Mouse (Mus musculus) MEL (cell line): ENCODE results near the gene Wbp4. TPM values are rescaled to one million over a fixed set of nuclear protein-coding genes. Genes with fewer than 3 reads are reported as not detected.
"Not testable (repeated sequence)": the region's sequence is repeated elsewhere in the genome, so short reads cannot be mapped to it uniquely, and the experiment has no call there.

ENCODE experiments used
- DNase-seq: peaks from one replicate; pipeline ENCODE4 v3.0.0; 2011; ENCODE audit warnings: low read depth, low spot score
- H3K27ac ChIP-seq: 2 replicates; pipeline ENCODE4 v1.5.1; 2012; ENCODE audit warnings: low read depth, mild to moderate bottlenecking, control low read depth, low read length, moderate library complexity; ENCODE audit not compliant: control insufficient read depth
- H3K27me3 ChIP-seq, 2 experiments: fragments of 150-350 bp in 1 of 2; sonication (generic) in 1 of 2; 2 replicates each; pipeline ENCODE4 v1.6.1; 2012; ENCODE audit warnings: low read length in 2 of 2, mild to moderate bottlenecking in 2 of 2, improper control_type of control experiment in 1 of 2, moderate library complexity in 1 of 2; ENCODE audit not compliant: insufficient read depth in 2 of 2, control insufficient read depth in 1 of 2
- H3K36me3 ChIP-seq, 2 experiments: 2 replicates each; pipeline ENCODE4 v1.6.1; 2012 to 2014; ENCODE audit warnings: low read length in 2 of 2, improper control_type of control experiment in 1 of 2, inconsistent platforms in 1 of 2, mild to moderate bottlenecking in 1 of 2; ENCODE audit not compliant: insufficient read depth in 2 of 2, control insufficient read depth in 1 of 2
- H3K4me1 ChIP-seq, 2 experiments: fragments of 150-350 bp in 1 of 2; sonication (generic) in 1 of 2; 2 replicates each; pipeline ENCODE4 v1.6.1; 2012; ENCODE audit warnings: low read length in 2 of 2, improper control_type of control experiment in 1 of 2, mild to moderate bottlenecking in 1 of 2; ENCODE audit not compliant: insufficient read depth in 2 of 2, control insufficient read depth in 1 of 2
- H3K4me3 ChIP-seq, 2 experiments: fragments of 150-350 bp in 1 of 2; sonication (generic) in 1 of 2; 2 replicates each; pipeline ENCODE4 v1.5.1; 2012; ENCODE audit warnings: low read depth in 2 of 2, low read length in 2 of 2, mild to moderate bottlenecking in 2 of 2, moderate library complexity in 2 of 2, control low read depth in 1 of 2, improper control_type of control experiment in 1 of 2; ENCODE audit not compliant: control insufficient read depth in 1 of 2, insufficient read depth in 1 of 2
- H3K79me2 ChIP-seq: 2 replicates; pipeline ENCODE4 v1.6.1; 2012; ENCODE audit warnings: mild to moderate bottlenecking, low read length, moderate library complexity; ENCODE audit not compliant: control insufficient read depth, poor library complexity, insufficient read depth
- H3K9ac ChIP-seq: 2 replicates; pipeline ENCODE4 v1.6.1; 2012; ENCODE audit warnings: low read depth, mild to moderate bottlenecking, control low read depth, low read length, moderate library complexity; ENCODE audit not compliant: control insufficient read depth, poor library complexity, severe bottlenecking
- H3K9me3 ChIP-seq: fragments of 150-350 bp; sonication (generic); replicated peaks from 2 replicates; pipeline ENCODE4 v1.6.1; 2012; ENCODE audit warnings: mild to moderate bottlenecking, low read length, improper control_type of control experiment, moderate library complexity; ENCODE audit not compliant: insufficient read depth
- BHLHE40 ChIP-seq: IDR thresholded peaks from 2 replicates; pipeline ENCODE4 v1.6.1; 2012; ENCODE audit warnings: low read depth, mild to moderate bottlenecking, inconsistent platforms, low read length, improper control_type of control experiment, borderline replicate concordance
- CHD1 ChIP-seq: IDR thresholded peaks from 2 replicates; pipeline ENCODE4 v1.6.1; 2012; ENCODE audit warnings: low read depth, mild to moderate bottlenecking, inconsistent platforms, low read length, improper control_type of control experiment
- E2F4 ChIP-seq: IDR thresholded peaks from 2 replicates; pipeline ENCODE4 v1.6.1; 2011; ENCODE audit warnings: low read depth, low read length, improper control_type of control experiment, borderline replicate concordance
- ETS1 ChIP-seq: IDR thresholded peaks from 2 replicates; pipeline ENCODE4 v1.6.1; 2012; ENCODE audit warnings: low read depth, mild to moderate bottlenecking, inconsistent platforms, low read length, improper control_type of control experiment, moderate library complexity
- GABPA ChIP-seq: IDR thresholded peaks from 2 replicates; pipeline ENCODE4 v1.6.1; 2012; ENCODE audit warnings: low read depth, mild to moderate bottlenecking, inconsistent platforms, low read length, improper control_type of control experiment, moderate library complexity
- HCFC1 ChIP-seq: IDR thresholded peaks from 2 replicates; pipeline ENCODE4 v1.6.1; 2012; ENCODE audit warnings: low read depth, mild to moderate bottlenecking, inconsistent platforms, low read length, improper control_type of control experiment, moderate library complexity
- KAT2A ChIP-seq: conservative IDR thresholded peaks from 2 replicates; pipeline ENCODE4 v1.6.1; 2012; ENCODE audit warnings: low read depth, low read length, improper control_type of control experiment, inconsistent platforms
- MAZ ChIP-seq: IDR thresholded peaks from 2 replicates; pipeline ENCODE4 v1.6.1; 2012; ENCODE audit warnings: low read depth, mild to moderate bottlenecking, inconsistent platforms, low read length, improper control_type of control experiment
- MYB ChIP-seq: IDR thresholded peaks from 2 replicates; pipeline ENCODE4 v1.6.1; 2011; ENCODE audit warnings: mild to moderate bottlenecking, low read depth, low read length, improper control_type of control experiment
- MYC ChIP-seq: IDR thresholded peaks from 2 replicates; pipeline ENCODE4 v1.6.1; 2011; ENCODE audit warnings: low read depth, mild to moderate bottlenecking, low read length, improper control_type of control experiment, moderate library complexity
- POLR2AphosphoS2 ChIP-seq: IDR thresholded peaks from 2 replicates; pipeline ENCODE4 v1.6.1; 2011; ENCODE audit warnings: low read length, improper control_type of control experiment
- POLR2AphosphoS5 ChIP-seq: IDR thresholded peaks from 2 replicates; pipeline ENCODE4 v1.6.1; 2012; ENCODE audit warnings: low read depth, borderline replicate concordance, mild to moderate bottlenecking, inconsistent platforms, low read length, moderate library complexity, mixed read lengths
- RCOR1 ChIP-seq: IDR thresholded peaks from 2 replicates; pipeline ENCODE4 v1.6.1; 2012; ENCODE audit warnings: low read depth, mild to moderate bottlenecking, inconsistent platforms, low read length, improper control_type of control experiment
- TAL1 ChIP-seq: IDR thresholded peaks from 2 replicates; pipeline ENCODE4 v1.6.1; 2012; ENCODE audit warnings: mild to moderate bottlenecking, inconsistent platforms, low read length, moderate library complexity, mixed read lengths
- TCF12 ChIP-seq: IDR thresholded peaks from 2 replicates; pipeline ENCODE4 v1.6.1; 2014; ENCODE audit warnings: low read depth, mild to moderate bottlenecking, inconsistent platforms, low read length, improper control_type of control experiment, moderate library complexity
- UBTF ChIP-seq: IDR thresholded peaks from 2 replicates; pipeline ENCODE4 v1.6.1; 2012; ENCODE audit warnings: low read depth, mild to moderate bottlenecking, inconsistent platforms, low read length, improper control_type of control experiment, moderate library complexity, borderline replicate concordance; ENCODE audit not compliant: insufficient read depth
- USF2 ChIP-seq, 2 experiments: IDR thresholded peaks; 2 replicates each; pipeline ENCODE4 v1.6.1; 2011 to 2012; ENCODE audit warnings: improper control_type of control experiment in 2 of 2, low read length in 2 of 2, borderline replicate concordance in 1 of 2, inconsistent platforms in 1 of 2, low read depth in 1 of 2, mild to moderate bottlenecking in 1 of 2; ENCODE audit not compliant: insufficient read depth in 1 of 2
- ZMIZ1 ChIP-seq: IDR thresholded peaks from 2 replicates; pipeline ENCODE4 v1.6.1; 2012; ENCODE audit warnings: low read depth, mild to moderate bottlenecking, inconsistent platforms, low read length, improper control_type of control experiment, moderate library complexity
- ZNF384 ChIP-seq: IDR thresholded peaks from 2 replicates; pipeline ENCODE4 v1.6.1; 2012; ENCODE audit warnings: low read depth, mild to moderate bottlenecking, inconsistent platforms, low read length, improper control_type of control experiment
- polyA plus RNA-seq, 2 experiments: library from polyadenylated mRNA; stranded (reverse) in 1 of 2; unstranded in 1 of 2; fragments of >175 nt in 1 of 2; fragments of >200 nt in 1 of 2; gene quantifications; 2 replicates each; pipeline versions ENCODE4 v1.2.1 to v1.2.4; 2012; ENCODE audit warnings: low replicate concordance in 2 of 2, low read depth in 1 of 2; ENCODE audit not compliant: insufficient read length in 2 of 2, insufficient read depth in 1 of 2, missing spikeins in 1 of 2
- total RNA-seq: library from RNA; depleted of rRNA; stranded (reverse); fragments of 300-350 nt; gene quantifications from 2 replicates; pipeline ENCODE4 v1.2.3, GENCODE M21; 2012

The Wbp4 gene
- total and polyA plus RNA-seq, 3 experiments: 15.9 to 87.6 (median 22.1) TPM

DNA sequence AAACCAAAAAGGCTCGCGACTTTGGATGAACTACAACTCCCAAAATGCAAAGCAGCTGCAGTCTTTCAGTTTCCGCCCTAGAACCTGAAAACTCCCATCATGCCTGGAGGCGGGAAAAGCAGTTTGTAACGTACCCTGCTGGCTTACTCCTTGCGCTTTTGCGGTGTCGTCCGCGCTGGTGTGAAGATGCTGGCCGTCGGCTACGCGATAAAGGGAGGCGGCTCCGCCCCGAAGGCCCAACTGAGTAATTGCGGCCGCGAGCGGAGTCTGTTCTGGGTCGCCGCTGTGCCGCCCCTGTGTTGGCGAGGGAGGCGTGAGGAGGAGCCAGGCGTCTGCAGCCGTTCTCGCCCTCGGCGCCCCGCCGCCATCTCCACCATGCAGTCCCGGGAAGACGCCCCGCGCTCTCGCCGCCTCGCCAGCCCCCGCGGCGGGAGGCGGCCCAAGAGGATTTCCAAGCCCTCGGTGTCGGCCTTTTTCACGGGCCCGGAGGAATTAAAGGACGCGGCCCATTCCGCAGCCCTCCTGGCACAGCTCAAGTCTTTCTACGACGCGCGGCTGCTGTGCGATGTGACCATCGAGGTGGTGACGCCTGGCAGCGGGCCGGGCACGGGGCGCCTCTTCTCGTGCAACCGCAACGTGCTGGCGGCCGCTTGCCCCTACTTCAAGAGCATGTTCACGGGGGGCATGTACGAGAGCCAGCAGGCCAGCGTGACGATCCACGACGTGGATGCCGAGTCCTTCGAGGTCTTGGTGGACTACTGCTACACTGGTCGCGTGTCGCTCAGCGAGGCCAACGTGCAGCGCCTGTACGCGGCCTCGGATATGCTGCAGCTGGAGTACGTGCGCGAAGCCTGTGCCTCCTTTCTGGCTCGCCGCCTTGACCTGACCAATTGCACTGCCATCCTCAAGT is 29.4 kb downstream of the Wbp4 start, which contains the start of gene Kbtbd6:
Gene Kbtbd6 (plus strand): TSS at position 155 of the 910 bp plus-strand sequence.
- H3K27me3 ChIP-seq: not testable (repeated sequence)
- TF ChIP-seq HCFC1: peak; percentile 45; the same call in 1 of the 2 replicates

DNA sequence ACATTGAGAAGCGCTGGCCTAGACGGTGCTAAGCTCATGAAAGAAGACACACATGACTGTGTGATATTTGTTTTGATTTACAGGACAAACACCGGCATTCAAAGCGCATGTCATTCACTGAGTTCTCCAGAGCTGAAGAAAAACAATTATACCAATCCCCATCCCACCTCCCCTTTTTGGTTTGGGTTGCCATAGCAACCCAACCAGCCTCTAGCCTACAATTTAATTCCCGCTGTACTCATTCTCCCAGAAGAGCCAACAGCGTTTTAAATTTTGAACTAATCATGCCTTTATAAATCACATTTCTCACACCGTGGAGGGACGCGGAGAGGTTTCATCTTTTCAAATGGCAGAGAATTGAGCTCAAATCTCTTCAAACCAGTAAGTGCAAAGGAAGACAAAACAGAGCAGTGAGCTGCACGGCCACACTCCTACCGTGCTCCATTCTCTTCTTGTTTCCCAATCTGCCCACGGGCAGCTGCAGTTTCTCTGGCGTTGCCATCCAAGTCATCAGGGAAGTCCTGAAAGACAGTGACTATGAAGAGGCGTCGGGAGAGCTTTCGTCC is 36.2 kb downstream of the Wbp4 start:
- no peak for DNase-seq
- no peak overlapping the region for H3K4me3 ChIP-seq
- H3K27ac ChIP-seq: no peak overlapping the region
- no peak overlapping the region for H3K9ac ChIP-seq
- no peak for TF ChIP-seq MYC
- TF ChIP-seq UBTF: no peak
- TF ChIP-seq POLR2AphosphoS5: no peak
- no peak for TF ChIP-seq ZNF384
- TF ChIP-seq MYB: no peak
- no peak for TF ChIP-seq TCF12
- no peak for TF ChIP-seq USF2 (IDR thresholded peaks at IDR 0.05; ENCODE audit: borderline replicate concordance in 1 of 2, insufficient read depth in 1 of 2, low read depth in 1 of 2, low read length in 2 of 2)
- TF ChIP-seq E2F4: no peak
- TF ChIP-seq ETS1: no peak
- no peak for TF ChIP-seq POLR2AphosphoS2
- TF ChIP-seq MAZ: no peak
- TF ChIP-seq HCFC1: no peak
- no peak for TF ChIP-seq RCOR1
- no peak for TF ChIP-seq KAT2A
- TF ChIP-seq BHLHE40: no peak
- TF ChIP-seq GABPA: no peak
- TF ChIP-seq CHD1: no peak
- TF ChIP-seq ZMIZ1: no peak
- TF ChIP-seq TAL1: no peak
- TF ChIP-seq, all 39 proteins: peak for 0
- Histone ChIP-seq H3K36me3 (peaks cover 0 to 6% of the 10 kb centered on the region in 2 experiments; a peak in 1 of 4 replicates), H3K9me3 (no peaks in the 10 kb centered on the region), H3K79me2 (no peaks in the 10 kb centered on the region), H3K4me1 (peaks cover 0 to 4% of the 10 kb centered on the region in 2 experiments; a peak in 1 of 4 replicates), H3K27me3 (no peaks in the 10 kb centered on the region)

More for the DNA sequence above, 29.4 kb downstream of the Wbp4 start, which contains the start of gene Kbtbd6:
- H3K27ac ChIP-seq, DNase-seq, H3K9me3 ChIP-seq, H3K9ac ChIP-seq, H3K4me3 ChIP-seq, H3K36me3 ChIP-seq, H3K4me1 ChIP-seq, H3K79me2 ChIP-seq: not testable (repeated sequence)
